Mouse (Mus musculus) erythroblast, embryonic 14.5 days (primary cell): ENCODE data around the gene Adamtsl5. TPM values are rescaled to one million over a fixed set of nuclear protein-coding genes. Genes with fewer than 3 reads are reported as not detected.

Experiments used
- H3K27me3 ChIP-seq: 2 replicates; pipeline ENCODE4 v1.6.1; 2012; ENCODE audit warnings: inconsistent platforms; ENCODE audit not compliant: control insufficient read depth
- H3K36me3 ChIP-seq: 2 replicates; pipeline ENCODE4 v1.6.1; 2012; ENCODE audit warnings: mild to moderate bottlenecking, inconsistent platforms; ENCODE audit not compliant: control insufficient read depth
- H3K4me1 ChIP-seq: 2 replicates; pipeline ENCODE4 v1.6.1; 2012; ENCODE audit warnings: inconsistent platforms; ENCODE audit not compliant: control insufficient read depth
- H3K4me3 ChIP-seq: replicated peaks from 2 replicates; pipeline ENCODE3; 2012; ENCODE audit warnings: moderate library complexity, mild to moderate bottlenecking, inconsistent platforms
- H3K9me3 ChIP-seq: 2 replicates; pipeline ENCODE4 v1.6.1; 2012; ENCODE audit warnings: low read length, inconsistent platforms, mixed read lengths; ENCODE audit not compliant: control insufficient read depth
- GATA1 ChIP-seq: IDR thresholded peaks from 2 replicates; pipeline ENCODE4 v1.6.1; 2012; ENCODE audit warnings: low read length, inconsistent platforms, mixed read lengths
- TAL1 ChIP-seq: IDR thresholded peaks from 3 replicates; pipeline ENCODE4 v1.6.1; 2012; ENCODE audit warnings: low read length, inconsistent platforms, mixed read lengths
- polyA plus RNA-seq: library from polyadenylated mRNA; stranded (reverse); fragments of >175 nt; gene quantifications from 2 replicates; pipeline ENCODE4 v1.2.3, GENCODE M21; 2012

Gene Adamtsl5
- polyA plus RNA-seq, 1 experiment, result 2.2 TPM

- Histone ChIP-seq H3K4me3 (peak overlapping the region; percentile 92), H3K27me3 (no peaks in the 10 kb centered on the region), H3K4me1 (peaks cover 81% of the 10 kb centered on the region), H3K9me3 (peaks cover under 1% of the 10 kb centered on the region), H3K36me3 (peaks cover 16% of the 10 kb centered on the region)
- TF ChIP-seq TAL1 (no peak), GATA1 (no peak)
These were observed 23.8 kb downstream of the Adamtsl5 start for GRCm38 (mm10) chr10:80324120-80325037.

GRCm38 (mm10) chr10:80323261-80324119 lies 24.7 kb downstream of the Adamtsl5 start:
- peaks cover 25% of the 10 kb centered on the region for H3K36me3 ChIP-seq
- peak overlapping the region; percentile 92 for H3K4me3 ChIP-seq
- TF ChIP-seq TAL1 (no peak), GATA1 (no peak)
- peaks cover 81% of the 10 kb centered on the region for H3K4me1 ChIP-seq
- no peaks in the 10 kb centered on the region for H3K9me3 ChIP-seq
- H3K27me3 ChIP-seq, result no peaks in the 10 kb centered on the region

GRCm38 (mm10) chr10:80322811-80323211 lies 25.4 kb downstream of the Adamtsl5 start:
- Histone ChIP-seq H3K9me3 (no peaks in the 10 kb centered on the region), H3K4me3 (peak overlapping the region; percentile 92), H3K4me1 (peaks cover 82% of the 10 kb centered on the region), H3K36me3 (peaks cover 32% of the 10 kb centered on the region), H3K27me3 (no peaks in the 10 kb centered on the region)
- TF ChIP-seq GATA1 (no peak), TAL1 (no peak)

GRCm38 (mm10) chr10:80321670-80322581 lies 26.3 kb downstream of the Adamtsl5 start:
- H3K4me1 ChIP-seq, result peaks cover 89% of the 10 kb centered on the region

GRCm38 (mm10) chr10:80321014-80321669 lies 27.1 kb downstream of the Adamtsl5 start:
- peaks cover 44% of the 10 kb centered on the region for H3K36me3 ChIP-seq
- H3K4me1 ChIP-seq, result peaks cover 96% of the 10 kb centered on the region
- TF ChIP-seq GATA1 (no peak), TAL1 (no peak)

More at GRCm38 (mm10) chr10:80321670-80322581, 26.3 kb downstream of the Adamtsl5 start:
- no peak for TF ChIP-seq GATA1
- H3K27me3 ChIP-seq, result peaks cover 2% of the 10 kb centered on the region
- H3K36me3 ChIP-seq, result peaks cover 41% of the 10 kb centered on the region
- H3K4me3 ChIP-seq, result peak overlapping the region; percentile 92
- H3K9me3 ChIP-seq, result no peaks in the 10 kb centered on the region

GRCm38 (mm10) chr10:80320340-80320760 lies 27.9 kb downstream of the Adamtsl5 start, which contains the start of gene 2310011J03Rik:
Gene 2310011J03Rik, minus strand, starts transcription at chr10:80320537.
- no peak for TF ChIP-seq TAL1
- TF ChIP-seq GATA1, result no peak
- Histone ChIP-seq H3K4me1 (peaks cover 96% of the 10 kb centered on the region), H3K36me3 (peaks cover 42% of the 10 kb centered on the region), H3K9me3 (peaks cover 4% of the 10 kb centered on the region; the same call in 1 of the 2 replicates), H3K4me3 (peak within 1 kb of the TSS; percentile 95), H3K27me3 (peaks cover 18% of the 10 kb centered on the region)

More at GRCm38 (mm10) chr10:80321014-80321669, 27.1 kb downstream of the Adamtsl5 start:
- H3K4me3 ChIP-seq, result peak overlapping the region; percentile 92
- peaks cover 10% of the 10 kb centered on the region for H3K27me3 ChIP-seq
- H3K9me3 ChIP-seq, result no peaks in the 10 kb centered on the region

GRCm38 (mm10) chr10:80317011-80317410 lies 31.2 kb downstream of the Adamtsl5 start:
- peak overlapping the region; percentile 36 for H3K4me3 ChIP-seq
- H3K4me1 ChIP-seq, result peaks cover 74% of the 10 kb centered on the region
- H3K27me3 ChIP-seq, result peaks cover 51% of the 10 kb centered on the region
- H3K36me3 ChIP-seq, result peaks cover 37% of the 10 kb centered on the region
- peaks cover 23% of the 10 kb centered on the region for H3K9me3 ChIP-seq
- TF ChIP-seq TAL1 (no peak), GATA1 (no peak)

GRCm38 (mm10) chr10:80316359-80316781 lies 31.8 kb downstream of the Adamtsl5 start:
- Histone ChIP-seq H3K27me3 (peaks cover 57% of the 10 kb centered on the region), H3K4me3 (peak overlapping the region; percentile 36), H3K9me3 (peaks cover 27% of the 10 kb centered on the region), H3K4me1 (peaks cover 68% of the 10 kb centered on the region), H3K36me3 (peaks cover 32% of the 10 kb centered on the region)
- TF ChIP-seq GATA1, result no peak
